In genomic region chr6:25020005-25020772, GRCm38 (mm10) we compare ENCODE assay signal across 8 mouse cellular contexts.
DNase-seq lines count a peak whose midpoint lies in the region; ATAC-seq and TF ChIP-seq lines count a peak whose summit lies in the region.

No protein-coding gene starts in this region.

- H3K4me1 ChIP-seq in heart, embryonic 12.5 days (replicated peaks): no peaks in the 10 kb centered on the region
- no peaks in the 10 kb centered on the region for H3K4me1 ChIP-seq in kidney, postnatal 0 days (replicated peaks; ENCODE audit: insufficient read depth, low read length)
- no peaks in the 10 kb centered on the region for H3K4me1 ChIP-seq in midbrain, postnatal 0 days (ENCODE audit: insufficient read depth, low read length)

- no peak overlapping the region for H3K4me3 ChIP-seq in heart, embryonic 12.5 days
- H3K4me3 ChIP-seq in kidney, postnatal 0 days (replicated peaks; ENCODE audit: low read depth, low read length): no peak overlapping the region
- H3K4me3 ChIP-seq in midbrain, postnatal 0 days (ENCODE audit: low read depth, low read length): no peak overlapping the region

- WGBS in heart, embryonic 12.5 days: 10% methylated on average over 2 of the region's 2 CpGs
- WGBS in kidney, postnatal 0 days: 22% methylated on average over 2 of the region's 2 CpGs
- 13% methylated on average over 2 of the region's 2 CpGs for WGBS in midbrain, postnatal 0 days

- no peak overlapping the region for H3K9ac ChIP-seq in heart, embryonic 12.5 days
- no peak overlapping the region for H3K9ac ChIP-seq in kidney, postnatal 0 days (ENCODE audit: low read depth, low read length)
- H3K9ac ChIP-seq in midbrain, postnatal 0 days (replicated peaks; ENCODE audit: low read length, poor library complexity, severe bottlenecking): no peak overlapping the region

- H3K4me2 ChIP-seq in heart, embryonic 12.5 days: no peak overlapping the region
- no peak overlapping the region for H3K4me2 ChIP-seq in kidney, postnatal 0 days (ENCODE audit: low read length)
- H3K4me2 ChIP-seq in midbrain, postnatal 0 days (ENCODE audit: low read depth, low read length, poor library complexity, severe bottlenecking): no peak overlapping the region

- peak; percentile 18 for DNase-seq in heart, postnatal 4 days
- DNase-seq in Muller cell, postnatal 12 days (ENCODE audit: inconsistent ontology term): peak; percentile 36
- peak; percentile 23 for DNase-seq in embryo, embryonic 9.5 days (ENCODE audit: extremely low spot score)
- peak; percentile 77 for DNase-seq in kidney, postnatal 0 days (ENCODE audit: low spot score)
- peak; percentile 86 for DNase-seq in midbrain, postnatal 0 days (ENCODE audit: low spot score)
- no peak for DNase-seq in spleen, adult 12 weeks (ENCODE audit: low spot score)
- DNase-seq in frontal cortex, postnatal 25 days (ENCODE audit: low spot score in 2 of 2): no peak

- no peaks in the 10 kb centered on the region for H3K9me3 ChIP-seq in heart, embryonic 12.5 days (replicated peaks)
- H3K9me3 ChIP-seq in kidney, postnatal 0 days (replicated peaks; ENCODE audit: low read length): no peaks in the 10 kb centered on the region
- H3K9me3 ChIP-seq in midbrain, postnatal 0 days (ENCODE audit: low read length): no peaks in the 10 kb centered on the region

- H3K27me3 ChIP-seq in heart, embryonic 12.5 days (replicated peaks): no peaks in the 10 kb centered on the region
- H3K27me3 ChIP-seq in kidney, postnatal 0 days (ENCODE audit: insufficient read depth, low read length): no peaks in the 10 kb centered on the region
- no peaks in the 10 kb centered on the region for H3K27me3 ChIP-seq in midbrain, postnatal 0 days (ENCODE audit: insufficient read depth, low read length)

- no peaks in the 10 kb centered on the region for H3K36me3 ChIP-seq in heart, embryonic 12.5 days
- H3K36me3 ChIP-seq in kidney, postnatal 0 days (ENCODE audit: insufficient read depth, low read length): no peaks in the 10 kb centered on the region
- H3K36me3 ChIP-seq in midbrain, postnatal 0 days (ENCODE audit: insufficient read depth, low read length): no peaks in the 10 kb centered on the region

- H3K27ac ChIP-seq in heart, embryonic 12.5 days (ENCODE audit: poor library complexity, severe bottlenecking): no peak overlapping the region
- H3K27ac ChIP-seq in kidney, postnatal 0 days: no peak overlapping the region
- no peak overlapping the region for H3K27ac ChIP-seq in midbrain, postnatal 0 days (ENCODE audit: low read depth, low read length)

- ATAC-seq in heart, embryonic 12.5 days (ENCODE audit: insufficient number of reproducible peaks, low FRiP score): no peak
- no peak for ATAC-seq in kidney, postnatal 0 days (replicated peaks; ENCODE audit: low FRiP score, low read depth)
- ATAC-seq in midbrain, postnatal 0 days (ENCODE audit: low FRiP score): peak; percentile 47; the same call in 1 of the 2 replicates

- TF ChIP-seq CTCF in kidney, postnatal 0 days (IDR thresholded peaks at IDR 0.05; ENCODE audit: low read depth): peak; percentile 81
- TF ChIP-seq CTCF in midbrain, postnatal 0 days (IDR thresholded peaks at IDR 0.05): peak; percentile 87

Comparison
In these comparisons a context has a peak if more than half of its experiments do, and no peak if none do; other contexts are left out.
1. DNase-seq: peak in heart, postnatal 4 days (single experiment), Muller cell, postnatal 12 days (single experiment), embryo, embryonic 9.5 days (single experiment), kidney, postnatal 0 days (single experiment) and midbrain, postnatal 0 days (single experiment); none in spleen, adult 12 weeks (single experiment) and frontal cortex, postnatal 25 days (0 of 2).